7 mouse cellular contexts compared by ENCODE assay signal in the genomic region with DNA sequence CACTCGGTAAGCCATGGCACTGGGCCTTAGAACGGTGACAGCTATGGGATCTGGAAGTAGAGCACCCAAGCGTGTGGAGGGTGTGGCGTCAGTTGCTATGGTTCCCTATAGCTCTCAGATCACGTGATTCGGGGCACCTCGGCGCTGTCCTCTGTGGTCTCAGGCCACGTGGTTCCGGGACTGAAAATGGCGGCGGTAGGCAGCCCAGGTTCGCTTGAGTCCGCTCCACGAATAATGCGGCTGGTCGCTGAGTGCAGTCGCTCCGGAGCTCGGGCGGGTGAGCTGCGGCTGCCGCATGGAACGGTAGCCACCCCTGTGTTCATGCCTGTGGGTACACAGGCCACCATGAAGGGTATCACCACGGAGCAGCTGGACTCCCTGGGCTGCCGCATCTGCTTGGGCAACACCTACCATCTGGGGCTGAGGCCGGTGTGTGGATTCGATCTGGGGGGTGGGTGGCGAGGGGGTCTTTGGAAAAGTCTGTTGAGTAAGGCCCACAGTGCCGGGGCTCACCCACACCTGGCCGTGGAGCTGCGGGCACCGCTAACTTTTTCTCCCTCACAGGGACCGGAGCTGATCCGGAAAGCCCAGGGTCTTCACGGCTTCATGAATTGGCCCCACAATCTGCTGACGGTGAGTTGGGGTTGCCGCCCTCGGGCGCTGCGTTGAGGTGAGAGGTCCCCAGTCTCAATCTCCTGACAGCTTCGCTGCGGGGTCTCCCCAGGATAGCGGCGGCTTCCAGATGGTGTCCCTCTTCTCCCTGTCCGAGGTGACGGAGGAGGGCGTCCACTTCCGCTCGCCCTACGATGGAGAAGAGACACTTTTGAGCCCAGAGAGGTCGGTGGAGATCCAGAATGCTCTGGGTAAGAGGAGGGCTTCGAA. TPM values are rescaled to one million over a fixed set of nuclear protein-coding genes. Genes with fewer than 3 reads are reported as not detected.
A peak's percentile ranks its signal among the peaks of the same experiment; 100 is the strongest.
DNase-seq lines count a peak whose midpoint lies in the region; ATAC-seq lines count a peak whose summit lies in the region.

A gene (plus strand): TSS at position 169 of the 882 bp plus-strand sequence.

- H3K27me3 ChIP-seq in intestine, embryonic 16.5 days (replicated peaks; ENCODE audit: control insufficient read depth, insufficient read depth, low read length) = no peaks in the 10 kb centered on the region
- H3K27me3 ChIP-seq in midbrain, embryonic 11.5 days (ENCODE audit: control insufficient read depth, insufficient read depth, low read length) = no peaks in the 10 kb centered on the region

- ATAC-seq in intestine, embryonic 16.5 days = peak; percentile 95
- ATAC-seq in midbrain, embryonic 11.5 days (ENCODE audit: low FRiP score) = peak; percentile 97

- peak within 1 kb of the TSS; percentile 85 for H3K4me2 ChIP-seq in intestine, embryonic 16.5 days (ENCODE audit: low read depth, low read length)
- peak within 1 kb of the TSS; percentile 95 for H3K4me2 ChIP-seq in midbrain, embryonic 11.5 days

- H3K36me3 ChIP-seq in intestine, embryonic 16.5 days (ENCODE audit: control insufficient read depth, insufficient read depth, low read length) = no peaks in the 10 kb centered on the region
- H3K36me3 ChIP-seq in midbrain, embryonic 11.5 days (ENCODE audit: control insufficient read depth, insufficient read depth, low read length) = peaks cover 5% of the 10 kb centered on the region; the same call in 1 of the 2 replicates

- peak within 1 kb of the TSS; percentile 54 for H3K27ac ChIP-seq in intestine, embryonic 16.5 days (ENCODE audit: low read length)
- no peak within 1 kb of the TSS for H3K27ac ChIP-seq in midbrain, embryonic 11.5 days (ENCODE audit: low read depth, low read length)

- peak within 1 kb of the TSS; percentile 85 for H3K4me3 ChIP-seq in intestine, embryonic 16.5 days (ENCODE audit: low read length)
- H3K4me3 ChIP-seq in midbrain, embryonic 11.5 days (ENCODE audit: low read depth, low read length) = peak within 1 kb of the TSS; percentile 71

- H3K4me1 ChIP-seq in intestine, embryonic 16.5 days (ENCODE audit: control insufficient read depth, insufficient read depth, low read length) = peaks cover 5% of the 10 kb centered on the region
- peaks cover 4% of the 10 kb centered on the region; the same call in 1 of the 2 replicates for H3K4me1 ChIP-seq in midbrain, embryonic 11.5 days (ENCODE audit: control insufficient read depth, insufficient read depth, low read length)

- intact Hi-C loops in left cerebral cortex, postnatal 36 days (cut with DNase I) = loop anchor here (2.0 to 5.0 kb wide), 3 partner anchors 45 to 99 kb away; a partner anchor contains a TSS

- WGBS in intestine, embryonic 16.5 days = 2% methylated on average over 53 of the region's 53 CpGs
- 2% methylated on average over 53 of the region's 53 CpGs for WGBS in midbrain, embryonic 11.5 days

- no peaks in the 10 kb centered on the region for H3K9me3 ChIP-seq in intestine, embryonic 16.5 days (ENCODE audit: control insufficient read depth, low read length)
- no peaks in the 10 kb centered on the region for H3K9me3 ChIP-seq in midbrain, embryonic 11.5 days (ENCODE audit: control insufficient read depth, low read length)

- peak; percentile 89 for DNase-seq in adrenal gland, adult 2 months
- DNase-seq in embryo, embryonic 11.5 days (ENCODE audit: low read depth, low spot score) = peak; percentile 82
- DNase-seq in gastrocnemius, postnatal 4 days (ENCODE audit: low spot score in 2 of 2) = peak; percentile 57 to 78
- DNase-seq in left cerebral cortex, postnatal 36 days (ENCODE audit: low spot score in 2 of 2) = peak; percentile 88 to 89
- DNase-seq in midbrain, embryonic 11.5 days (ENCODE audit: low spot score, missing footprints) = peak; percentile 98
- peak; percentile 85 for DNase-seq in skeletal muscle tissue, adult 2 months (ENCODE audit: low read depth, low spot score)

- H3K9ac ChIP-seq in intestine, embryonic 16.5 days (ENCODE audit: low read depth, low read length) = peak within 1 kb of the TSS; percentile 83
- H3K9ac ChIP-seq in midbrain, embryonic 11.5 days (ENCODE audit: low read length) = peak within 1 kb of the TSS; percentile 80

RNA-seq across cellular contexts. Expression of the gene that starts here (rescaled TPM):
- total RNA-seq in adrenal gland, adult 2 months (2021) = 10 to 100 TPM; 13.1 to 15.9 TPM
- polyA plus RNA-seq in adrenal gland, adult 2 months (2012; rRNA removed) = 23.4 and 28.6 TPM in 2 replicates
- total RNA-seq in gastrocnemius, postnatal 4 days (2021) = 10 to 100 TPM; 15.1 to 18.5 TPM
- 51.1 and 60.3 TPM in 2 replicates for polyA plus RNA-seq in intestine, embryonic 16.5 days (2015; fragmentation: Nextera tagmentation; extraction: Ambion mirVana)
- 10 to 100 TPM; 19.1 to 31.3 TPM for total RNA-seq in left cerebral cortex, postnatal 36 days (2021)
- polyA plus RNA-seq in midbrain, embryonic 11.5 days (2014; fragmentation: Nextera tagmentation; extraction: Ambion mirVana) = 46.2 and 46.8 TPM in 2 replicates
